Mouse (Mus musculus) spleen, postnatal 14 days (tissue): ENCODE data around the gene Dhx34.
"Not testable (repeated sequence)": the region's sequence is repeated elsewhere in the genome, so short reads cannot be mapped to it uniquely, and the experiment has no call there.

Experiments
- DNase-seq, 2 experiments: peaks; one replicate each; pipeline ENCODE4 v3.0.0; 2021 to 2022; ENCODE audit warnings: low spot score in 2 of 2

Dhx34 gene

DNA sequence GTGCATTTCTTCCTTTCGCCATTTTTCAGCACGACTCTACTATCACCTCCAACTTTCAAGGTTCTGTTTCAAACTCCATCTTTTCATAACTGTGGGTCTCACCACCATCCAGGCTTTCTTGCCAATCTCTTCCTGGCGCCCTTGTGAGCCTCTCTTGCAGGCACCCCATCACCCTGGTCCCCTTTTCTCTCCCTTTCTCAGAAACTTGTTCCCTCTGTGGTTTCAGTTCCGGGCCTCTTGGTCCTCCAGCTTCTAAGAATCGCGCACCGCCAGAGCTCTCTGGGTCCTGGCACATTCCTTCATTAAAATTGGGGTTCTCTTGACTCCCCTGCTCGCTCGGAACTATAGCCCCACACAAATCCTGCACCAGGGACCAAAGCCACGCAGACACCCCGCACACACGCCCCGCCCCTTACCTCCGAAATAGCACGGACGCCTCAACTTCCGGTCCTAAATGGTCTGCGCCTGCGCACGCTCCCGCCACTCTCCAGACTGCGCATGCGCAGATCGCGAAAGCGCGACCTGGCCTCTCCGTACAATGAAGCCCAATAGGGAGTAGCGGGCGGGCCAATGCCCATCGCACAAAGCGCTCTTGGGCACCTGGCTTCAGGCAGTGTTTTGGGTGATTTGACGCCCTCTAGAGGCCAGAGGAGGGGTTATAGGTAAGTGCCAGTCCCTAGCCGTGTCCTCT, at the start of gene Dhx34:
TSS of gene Dhx34 (minus strand) at position 456 of the 691 bp plus-strand sequence.
- DNase-seq, result peak; percentile 92 to 94

DNA sequence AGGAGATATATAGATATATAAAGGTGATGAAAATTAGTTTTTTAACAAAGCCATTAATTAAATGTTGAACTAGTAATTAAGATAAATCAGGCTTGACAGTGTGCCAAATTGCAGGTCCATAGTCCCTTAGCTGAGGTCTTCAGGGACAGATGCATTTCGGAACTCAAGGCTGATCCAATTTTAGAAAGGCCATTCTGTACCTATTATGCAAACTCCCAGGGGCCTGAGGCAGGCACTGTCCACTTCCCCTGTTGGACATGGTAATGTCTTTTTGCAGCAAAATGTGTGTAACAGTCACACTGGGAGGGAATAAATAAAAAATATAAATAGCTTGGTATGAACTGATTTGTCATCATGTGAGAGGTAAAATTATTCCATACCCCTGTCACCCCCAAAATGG, 49.3 kb upstream of the Dhx34 start:
- no peak for DNase-seq

DNA sequence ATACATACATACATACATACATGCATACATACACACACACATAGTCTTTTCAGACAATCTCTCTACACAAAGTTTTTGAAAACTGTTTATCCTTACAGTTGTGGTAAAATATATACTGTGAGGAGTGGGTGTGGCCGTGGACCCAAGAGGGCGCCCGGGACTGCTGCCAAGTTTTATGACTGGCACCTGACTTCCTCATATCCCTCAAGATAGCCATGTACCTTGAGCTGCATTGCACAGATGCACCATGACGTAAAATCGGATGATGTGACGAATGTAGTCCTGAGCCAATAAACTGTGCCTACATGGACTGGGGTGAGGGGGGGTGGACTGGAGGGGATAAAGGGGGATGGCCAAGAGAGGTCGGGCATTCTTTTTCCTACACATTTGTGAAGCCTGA, 44.8 kb upstream of the Dhx34 start:
- not testable (repeated sequence) for DNase-seq

DNA sequence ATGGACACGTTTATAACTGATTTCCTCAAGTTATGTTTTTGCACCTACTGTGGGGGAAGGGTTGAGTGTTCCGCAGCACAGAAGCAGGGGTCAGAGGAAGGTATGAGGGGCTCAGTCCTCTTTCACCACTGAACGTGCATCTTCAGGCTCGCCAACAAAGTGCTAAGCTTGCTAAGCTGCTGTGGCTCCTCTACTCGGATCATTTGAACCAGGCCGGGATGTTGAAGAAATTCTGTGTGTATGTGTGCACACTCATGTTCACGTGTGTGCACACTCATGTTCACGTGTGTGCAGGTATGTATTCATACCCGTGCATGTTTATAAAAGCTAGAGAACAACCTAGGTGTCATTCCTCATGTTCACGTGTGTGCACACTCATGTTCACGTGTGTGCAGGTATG, 44.0 kb upstream of the Dhx34 start:
- no peak for DNase-seq

DNA sequence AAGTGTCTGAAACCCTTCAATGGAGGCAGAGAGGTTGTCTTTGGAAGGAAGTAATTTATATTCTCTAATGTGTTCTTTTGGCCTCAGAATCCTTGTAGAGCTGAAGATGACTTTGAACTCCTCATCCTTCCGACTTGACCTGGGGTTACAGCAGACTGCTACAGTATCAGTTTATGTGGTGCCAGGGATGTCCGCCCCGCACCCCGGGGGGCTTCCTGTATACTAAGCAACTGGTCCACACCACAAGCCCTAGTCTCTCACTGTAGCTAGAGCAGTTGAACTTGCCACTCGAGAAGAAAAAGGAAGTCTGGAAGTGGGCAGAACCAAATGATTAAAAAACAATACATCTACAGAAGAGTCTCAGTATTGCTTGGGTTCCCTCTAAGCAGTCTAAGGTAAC, 42.0 kb upstream of the Dhx34 start:
- DNase-seq, result no peak

DNA sequence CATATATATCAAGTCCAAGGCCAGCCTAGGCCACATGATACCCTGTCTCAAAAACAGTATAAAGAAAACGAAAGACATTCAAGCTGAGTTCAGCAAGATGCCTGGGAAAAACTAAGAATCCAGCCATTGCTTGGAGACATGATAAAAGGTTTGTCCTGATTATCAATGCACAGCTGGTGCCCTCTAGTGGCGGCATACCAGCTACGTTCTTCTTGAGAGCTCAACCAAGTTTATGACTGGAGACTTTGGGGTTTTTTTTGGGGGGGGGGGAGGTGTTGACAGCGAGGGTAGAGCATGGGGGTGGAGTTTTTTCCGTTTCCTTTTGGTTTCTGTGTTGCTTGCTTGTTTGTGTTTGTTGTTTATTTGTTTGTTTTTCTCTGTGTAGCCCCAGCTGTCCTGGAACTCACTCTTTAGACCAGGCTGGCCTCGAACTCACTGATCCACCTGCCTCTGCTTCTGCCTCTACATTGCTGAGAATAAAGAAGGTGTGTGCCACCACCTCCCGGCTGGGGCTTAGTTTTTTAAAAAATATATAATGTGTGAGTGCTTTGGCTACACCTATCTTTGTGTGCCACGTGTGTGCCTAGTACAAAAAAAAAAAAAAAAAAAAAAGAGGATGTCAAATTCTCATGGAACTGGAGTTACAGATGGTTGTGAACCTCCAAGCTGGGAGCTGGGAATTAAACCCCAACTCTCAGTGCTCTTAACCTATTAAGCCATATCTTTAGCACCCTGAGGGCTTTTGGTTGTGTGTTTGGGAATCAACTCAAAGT, 41.4 kb upstream of the Dhx34 start:
- DNase-seq, result peak; percentile 66 to 81

DNA sequence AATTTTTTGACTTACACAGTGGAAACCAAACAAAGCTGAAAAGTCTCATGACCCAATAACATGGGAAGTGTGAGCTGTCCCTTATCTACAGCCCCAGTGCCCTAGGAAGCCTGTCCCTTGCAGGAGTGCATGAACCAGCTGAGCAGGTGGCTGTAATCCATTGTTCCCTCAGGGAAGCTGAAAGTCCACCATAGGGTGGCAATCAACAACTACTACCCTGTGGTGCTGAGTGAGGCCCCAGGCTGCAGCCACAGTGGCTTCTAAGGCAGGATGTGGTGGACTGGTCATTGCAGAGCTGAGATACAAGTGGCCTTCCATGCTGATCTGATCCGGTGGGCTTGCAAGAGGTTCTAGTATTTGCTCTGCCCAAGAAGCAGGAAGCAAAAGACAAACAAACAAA, 39.3 kb upstream of the Dhx34 start:
- no peak for DNase-seq

DNA sequence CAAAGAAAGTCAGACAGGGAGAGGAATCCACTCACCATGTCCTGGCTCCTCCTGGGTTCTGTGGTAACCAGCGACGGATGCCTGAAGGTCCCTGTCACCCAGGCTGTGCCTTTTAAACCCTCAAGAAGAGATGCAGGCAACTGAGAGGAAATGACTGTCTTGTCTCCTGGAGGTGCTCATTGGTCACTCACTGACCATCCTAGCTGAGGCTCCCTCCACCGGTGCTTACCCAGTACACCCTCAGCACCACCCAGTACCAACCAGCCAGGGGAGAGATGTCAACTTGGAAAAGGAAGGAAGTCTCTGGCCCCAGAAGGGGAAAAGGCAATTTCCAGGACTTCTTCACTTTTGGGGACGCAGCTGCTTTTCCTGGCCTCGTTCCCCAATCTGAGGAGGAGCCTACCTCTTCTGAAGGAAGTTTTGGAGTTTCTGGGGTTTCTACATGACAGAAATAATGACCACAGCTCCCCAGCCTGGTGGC, 37.3 kb upstream of the Dhx34 start, which contains the start of gene C5ar1:
TSS of gene C5ar1 (minus strand) at position 431 of the 481 bp plus-strand sequence.
- no peak for DNase-seq

DNA sequence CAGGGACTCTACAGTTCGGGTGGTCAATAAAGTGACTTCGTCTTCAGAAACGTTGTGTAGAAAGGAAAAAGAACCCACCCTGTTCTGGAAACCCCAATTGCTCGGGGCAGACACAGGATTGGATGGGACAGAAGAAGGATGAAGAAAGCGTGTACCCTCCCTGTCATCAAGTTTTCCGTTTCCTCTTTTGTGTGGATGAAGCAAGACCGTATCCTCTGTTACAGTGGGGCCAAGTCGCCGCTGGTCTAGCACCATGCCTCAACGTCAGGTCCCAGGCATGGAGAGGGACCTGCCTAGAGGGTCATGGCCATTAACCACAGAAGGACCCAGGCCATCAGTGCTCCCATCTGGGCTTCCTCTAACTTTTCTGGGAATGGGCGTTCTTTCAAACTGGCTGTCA, 36.0 kb upstream of the Dhx34 start:
- no peak for DNase-seq

DNA sequence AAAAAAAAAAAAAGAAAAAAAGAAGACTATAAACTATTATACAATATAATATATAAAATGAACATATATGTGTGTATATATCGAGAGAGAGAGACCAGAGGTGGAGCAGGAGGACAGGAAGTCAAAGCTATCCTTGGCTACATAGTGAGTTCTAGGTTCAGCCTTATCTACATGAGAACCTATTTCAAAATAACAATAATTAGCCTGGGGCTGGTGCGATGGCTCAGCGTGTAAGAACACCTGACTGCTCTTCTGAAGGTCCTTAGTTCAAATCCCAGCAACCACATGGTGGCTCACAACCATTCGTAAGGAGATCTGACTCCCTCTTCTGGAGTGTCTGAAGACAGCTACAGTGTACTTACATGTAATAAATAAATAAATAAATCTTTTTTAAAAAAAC, 34.1 kb upstream of the Dhx34 start:
- DNase-seq, result not testable (repeated sequence)

DNA sequence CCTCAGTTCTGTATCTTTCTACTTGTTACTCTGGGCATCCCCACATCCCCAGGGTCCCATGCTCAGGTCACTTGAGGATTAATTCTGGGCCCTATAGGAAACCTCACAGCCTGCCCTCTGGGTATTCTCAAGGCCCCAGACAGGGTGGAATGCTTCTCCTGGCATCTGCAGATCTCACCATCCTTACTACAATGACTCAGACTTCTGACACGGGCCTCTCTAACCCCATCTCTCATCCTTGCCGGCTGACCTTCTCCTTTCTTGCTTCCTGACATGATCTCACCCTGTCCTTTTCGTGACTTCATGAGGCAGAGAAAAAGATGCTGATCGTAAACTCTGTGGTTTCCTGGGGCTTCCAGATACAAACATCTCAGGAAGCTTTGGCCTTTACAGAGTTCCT, 32.4 kb upstream of the Dhx34 start:
- DNase-seq, result no peak

DNA sequence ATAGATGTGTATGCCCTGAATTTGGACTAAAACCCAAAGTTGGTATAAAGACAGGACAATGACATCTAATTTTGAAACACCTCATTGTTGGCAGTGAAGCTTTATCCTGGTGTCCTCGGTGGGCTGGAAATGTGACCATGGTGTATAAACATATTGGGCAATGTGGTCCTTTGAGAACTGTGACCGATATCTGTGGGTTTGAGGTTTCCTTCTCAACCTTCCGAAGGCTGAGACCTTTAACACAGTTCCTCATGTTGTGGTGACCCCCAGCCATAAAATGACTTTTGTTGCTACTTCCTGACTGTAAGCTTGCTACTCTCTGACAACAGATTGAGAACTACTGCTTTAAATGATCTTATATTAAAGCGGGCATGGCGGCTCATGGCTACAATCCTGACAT, 28.9 kb upstream of the Dhx34 start:
- DNase-seq, result no peak

DNA sequence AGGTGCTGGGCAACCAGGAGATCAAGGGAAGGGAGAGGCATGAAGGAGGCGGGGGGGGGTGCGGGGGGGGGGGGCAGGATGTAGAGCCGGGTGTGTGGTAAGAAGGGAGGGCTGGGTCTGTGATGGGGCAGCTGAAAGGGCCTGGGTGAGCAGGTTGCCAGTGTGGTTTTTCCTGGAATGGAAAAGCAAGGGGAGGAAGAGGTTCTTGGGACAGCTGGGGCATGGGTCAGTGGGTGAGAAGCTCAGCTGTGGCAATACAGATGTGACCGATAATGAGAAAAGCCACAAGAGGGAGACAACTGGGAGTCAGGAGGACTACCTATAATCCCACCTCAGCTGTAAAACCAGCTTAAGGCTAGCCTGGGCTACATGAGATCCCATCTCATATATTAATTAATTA, 24.1 kb upstream of the Dhx34 start:
- DNase-seq, result no peak

DNA sequence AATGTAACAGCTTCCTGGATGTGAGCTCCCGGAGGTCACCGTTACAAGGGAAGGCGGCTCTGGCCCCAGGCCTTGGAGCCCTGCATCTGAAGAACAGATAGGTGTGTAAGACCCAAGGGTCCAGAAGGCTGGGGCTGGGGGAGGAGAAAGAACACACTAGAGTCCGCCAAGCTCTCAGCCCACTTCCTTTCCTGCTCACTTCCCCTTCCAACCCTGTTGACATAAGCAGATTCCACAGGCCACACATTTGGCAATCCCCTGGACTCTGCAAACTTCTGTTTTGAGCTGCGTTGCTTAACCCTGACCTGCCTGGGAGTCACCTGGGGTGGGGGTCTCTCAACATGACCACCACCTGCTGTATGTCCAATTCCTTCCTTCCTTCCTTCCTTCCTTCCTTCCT, 22.2 kb upstream of the Dhx34 start, which contains the start of gene C5ar2:
TSS of gene C5ar2 (minus strand) at position 88 of the 400 bp plus-strand sequence.
- no peak for DNase-seq

DNA sequence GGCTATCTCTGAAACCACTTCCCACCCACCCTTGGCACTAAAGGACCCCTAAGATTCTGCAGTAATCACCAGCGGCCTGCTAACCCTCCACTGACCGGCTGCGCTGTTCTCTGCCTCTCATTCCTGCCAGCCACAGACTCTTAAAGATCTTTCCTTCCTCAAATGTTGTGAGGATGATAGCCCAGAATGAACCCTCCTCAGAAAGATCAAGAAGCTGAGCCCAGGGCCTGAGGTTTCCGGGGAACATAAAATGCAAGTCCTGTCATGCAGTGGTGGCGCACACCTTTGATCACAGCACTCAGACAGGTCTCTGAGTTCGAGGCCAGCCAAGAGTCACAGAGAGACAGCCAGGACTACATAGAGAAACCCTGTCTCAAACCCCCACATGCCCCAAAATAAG, 20.4 kb upstream of the Dhx34 start:
- no peak for DNase-seq

DNA sequence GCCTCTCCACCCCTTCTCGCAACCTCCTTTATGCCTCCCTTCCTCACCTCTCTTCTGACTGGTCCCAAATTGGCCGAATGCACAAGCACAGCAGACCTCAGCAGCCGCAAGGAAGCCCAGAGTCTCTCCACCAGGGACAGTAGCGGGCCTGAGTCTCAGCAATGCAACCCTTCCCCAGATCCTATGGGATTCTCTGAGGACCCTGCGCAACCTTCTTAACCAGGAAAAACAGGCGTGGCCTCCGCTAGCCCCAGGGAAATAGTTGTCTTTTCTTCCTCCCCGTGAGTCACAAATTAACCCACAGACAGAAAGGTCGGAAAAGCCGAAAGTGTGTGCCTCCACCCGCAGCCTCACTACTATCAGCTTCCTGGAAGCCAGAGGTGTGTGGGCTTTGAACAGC, 19.9 kb upstream of the Dhx34 start:
- no peak for DNase-seq

DNA sequence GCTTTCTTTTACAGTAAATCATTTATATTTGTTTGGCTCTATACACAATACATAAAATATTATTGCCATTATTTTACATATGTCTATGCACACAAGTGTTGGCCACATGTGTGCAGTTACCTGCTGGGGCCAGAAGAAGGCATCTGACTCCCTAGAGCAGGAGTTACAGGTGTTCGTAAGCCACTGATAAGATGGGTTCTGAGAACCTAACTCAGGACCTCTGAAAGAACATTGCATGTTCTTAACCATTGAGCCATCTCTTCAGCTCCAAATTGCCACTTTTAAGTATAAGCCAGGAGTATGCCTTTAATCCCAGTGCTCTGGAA, 19.1 kb upstream of the Dhx34 start:
- DNase-seq, result no peak

DNA sequence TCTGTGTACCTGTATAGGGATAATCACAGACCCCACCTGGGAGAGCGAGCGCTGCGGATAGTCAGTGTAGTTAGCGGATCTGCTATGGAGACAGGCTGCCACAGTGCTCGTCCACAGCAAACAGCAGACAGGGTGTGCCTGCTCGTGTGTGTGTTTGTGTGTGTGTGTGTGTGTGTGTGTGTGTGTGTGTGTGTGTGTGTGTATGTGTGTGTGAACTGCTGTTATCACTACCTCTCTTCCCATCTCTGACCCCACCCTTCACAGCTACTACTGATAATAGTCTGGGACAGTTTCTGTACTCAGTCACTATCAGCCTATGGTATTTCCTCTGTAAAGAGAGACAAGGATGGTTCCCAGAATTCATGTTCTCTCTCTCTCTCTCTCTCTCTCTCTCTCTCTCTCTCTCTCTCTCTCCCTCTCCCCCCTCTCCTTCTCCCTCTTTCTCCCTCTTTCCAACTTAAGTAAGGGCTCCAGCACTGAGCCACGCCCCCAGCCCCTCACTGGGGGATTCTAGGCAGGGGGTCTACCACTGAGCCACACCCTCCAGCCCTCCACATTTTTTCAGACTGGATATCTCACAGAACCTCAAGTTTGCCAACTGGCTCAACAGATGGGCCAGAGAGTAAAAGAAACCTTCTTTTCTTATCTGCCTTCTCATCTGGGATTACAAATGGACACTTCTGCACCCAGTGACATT, 18.6 kb upstream of the Dhx34 start:
- DNase-seq, result no peak

DNA sequence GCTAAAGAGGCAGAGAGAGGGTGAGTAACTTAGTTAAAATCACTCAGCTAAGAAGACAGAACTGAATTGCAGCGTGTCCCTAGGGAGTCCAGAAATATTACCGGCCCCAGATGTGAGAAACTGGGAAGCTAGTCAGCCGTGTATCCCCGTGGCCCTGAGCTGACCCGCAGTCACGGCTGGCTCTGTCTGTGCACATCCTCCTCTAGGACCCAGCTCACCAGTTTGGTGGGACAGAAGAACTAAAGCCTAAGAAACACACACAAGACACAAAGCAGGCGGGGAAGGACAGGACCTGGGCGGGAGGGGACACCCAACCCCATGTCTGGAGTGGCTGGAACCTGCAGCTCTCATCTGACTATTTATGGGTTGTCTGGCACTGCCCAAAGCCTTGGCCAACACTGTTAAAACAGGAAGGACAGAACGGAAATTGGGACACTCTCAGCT, 17.7 kb upstream of the Dhx34 start:
- peak; percentile 38 to 58 for DNase-seq

DNA sequence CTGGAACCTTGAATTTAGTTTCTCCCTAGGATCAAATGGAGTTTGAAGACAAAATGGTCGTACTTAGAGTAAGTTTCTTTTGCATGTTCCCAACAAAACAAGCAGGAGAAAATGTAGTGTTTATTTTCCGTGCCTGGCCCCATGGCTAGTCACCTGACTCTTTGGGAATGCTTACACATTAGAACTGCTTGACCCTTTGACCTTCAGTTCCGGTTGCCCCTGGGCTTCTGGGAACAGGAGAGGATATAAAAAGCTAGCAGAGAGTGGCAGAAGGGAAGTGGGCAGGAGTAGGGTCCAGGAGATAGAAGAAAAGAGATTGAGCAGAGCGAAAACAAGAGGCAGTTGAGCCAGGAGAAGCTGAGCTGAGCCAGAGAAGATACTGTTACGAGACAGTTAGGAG, 8.0 kb upstream of the Dhx34 start:
- DNase-seq, result no peak

DNA sequence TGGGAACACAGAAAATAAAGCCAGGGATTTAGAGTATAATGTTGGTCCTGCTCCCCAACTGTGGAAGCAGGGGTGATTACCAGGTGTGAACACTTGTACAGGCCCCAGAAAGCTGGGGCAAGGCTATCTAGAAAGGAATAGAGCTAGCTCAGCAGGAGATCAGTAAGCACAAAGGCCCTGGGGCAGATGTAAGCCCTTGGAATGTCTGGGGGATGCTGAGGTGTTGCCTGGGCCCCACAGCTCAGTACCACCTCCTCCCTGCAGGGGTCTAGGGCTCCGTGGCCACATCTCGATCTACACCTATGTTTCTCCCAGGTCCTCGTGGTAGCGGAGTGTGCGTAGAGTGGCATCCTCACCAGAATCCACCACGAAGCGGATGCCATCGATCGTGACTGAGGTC, 7.9 kb downstream of the Dhx34 start:
- DNase-seq, result no peak

DNA sequence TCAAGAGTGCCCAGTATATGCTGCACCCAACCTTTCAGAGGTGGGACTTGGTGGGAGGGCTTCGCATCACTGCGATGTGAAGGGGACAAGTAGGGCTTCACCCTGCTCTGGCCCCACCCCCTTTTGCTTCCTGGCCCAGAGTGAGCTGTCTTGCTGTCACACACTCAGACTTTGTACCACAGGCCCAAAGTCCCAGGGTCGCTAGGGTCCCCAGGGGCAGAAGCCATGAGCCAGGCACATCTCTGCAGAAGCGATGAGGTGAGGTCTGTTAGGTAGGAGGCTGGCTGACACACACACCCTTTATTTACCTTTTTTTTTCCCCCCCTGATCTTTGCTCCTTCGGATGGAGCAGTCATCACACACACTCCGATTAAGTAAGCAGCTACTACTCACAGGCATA, 8.6 kb downstream of the Dhx34 start:
- DNase-seq, result no peak
